Mouse (Mus musculus) olfactory bulb, adult 2 months (tissue): ENCODE measurements around the gene Tspan10. TPM values are rescaled to one million over a fixed set of nuclear protein-coding genes. Genes with fewer than 3 reads are reported as not detected.

Source experiments
- H3K27ac ChIP-seq: fragments of 200-500 bp; 2 replicates; pipeline ENCODE4 v1.5.1; 2012; ENCODE audit warnings: low read depth, low read length; ENCODE audit not compliant: insufficient read depth
- H3K4me1 ChIP-seq: fragments of 200-500 bp; 2 replicates; pipeline ENCODE4 v1.6.1; 2012; ENCODE audit warnings: low read length; ENCODE audit not compliant: control insufficient read depth, insufficient read depth
- H3K4me3 ChIP-seq: fragments of 200-500 bp; 2 replicates; pipeline ENCODE4 v1.5.1; 2012; ENCODE audit warnings: mild to moderate bottlenecking, low read depth, low read length, moderate library complexity; ENCODE audit not compliant: insufficient read depth
- CTCF ChIP-seq: fragments of 200-500 bp; IDR thresholded peaks from 2 replicates; pipeline ENCODE4 v1.5.1; 2012; ENCODE audit warnings: low read depth, mild to moderate bottlenecking, low read length, moderate library complexity; ENCODE audit not compliant: insufficient read depth
- POLR2A ChIP-seq: fragments of 200-500 bp; IDR thresholded peaks from 2 replicates; pipeline ENCODE4 v1.6.1; 2012; ENCODE audit warnings: mild to moderate bottlenecking, low read depth, low read length, moderate library complexity; ENCODE audit not compliant: insufficient read depth
- WGBS: fragments of 180-500 bp; shearing (Covaris S2); methylation state at CpG from one replicate; pipeline ENCODE4 v1.1.7; 2018; 5-methylcytosine and 5-hydroxymethylcytosine counted together
- polyA plus RNA-seq: library from polyadenylated mRNA; stranded (reverse); fragments of >200 nt; gene quantifications from 2 replicates; pipeline ENCODE4 v1.2.4, GENCODE M21; 2012; ENCODE audit warnings: low replicate concordance; ENCODE audit not compliant: missing spikeins, insufficient read depth, insufficient read length

The Tspan10 gene
- polyA plus RNA-seq, 1 experiment, result not detected

DNA sequence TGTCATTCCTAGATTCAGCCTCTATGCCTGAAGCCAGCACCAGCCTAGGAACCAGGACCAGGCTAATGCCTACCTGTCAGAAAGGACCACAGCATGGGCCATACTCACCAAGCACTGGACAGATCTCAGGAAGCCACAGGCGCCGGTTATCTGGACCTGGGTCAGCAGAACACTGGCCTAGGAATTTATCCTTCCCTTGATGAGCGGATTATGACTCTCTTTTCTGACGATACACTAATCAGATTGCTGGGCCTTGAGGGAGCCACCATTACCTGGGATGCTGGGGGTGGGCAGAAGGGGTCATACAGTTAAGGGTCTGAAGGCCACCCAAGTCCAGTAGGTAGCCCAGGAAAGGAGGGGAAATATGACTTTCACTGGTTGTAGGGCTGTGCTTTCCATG is 10.9 kb downstream of the Tspan10 start, which contains the start of gene Pde6g:
Gene Pde6g, minus strand, starts transcription at position 195 of the 400 bp plus-strand sequence.
- Histone ChIP-seq H3K27ac (no peak within 1 kb of the TSS), H3K4me3 (no peak within 1 kb of the TSS), H3K4me1 (peaks cover 4% of the 10 kb centered on the region)
- TF ChIP-seq POLR2A (no peak), CTCF (no peak)
- WGBS, result 92% methylated on average over 4 of the region's 4 CpGs

DNA sequence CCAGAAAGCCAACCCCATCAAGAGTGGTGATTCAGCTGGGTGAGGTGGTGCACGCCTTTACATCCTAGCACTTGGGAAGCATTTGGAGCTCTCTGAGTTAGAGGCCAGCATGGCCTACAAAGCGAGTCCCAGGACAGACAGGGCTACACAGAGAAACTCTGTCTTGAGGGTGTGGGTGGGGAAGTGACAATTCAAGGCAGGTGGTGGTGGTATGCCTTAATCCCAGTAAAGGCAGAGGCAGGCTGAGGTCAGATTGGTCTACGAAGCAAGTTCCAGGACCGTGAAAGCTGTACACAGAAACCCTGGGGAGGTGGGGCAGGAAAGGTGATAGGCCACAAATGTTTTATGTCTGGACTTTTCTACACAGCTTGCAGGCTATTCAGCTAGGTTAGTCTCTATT is 12.5 kb downstream of the Tspan10 start:
- Histone ChIP-seq H3K4me3 (no peak overlapping the region), H3K27ac (no peak overlapping the region), H3K4me1 (peaks cover 8% of the 10 kb centered on the region)
- WGBS, result 88% methylated on average over 4 of the region's 4 CpGs
- TF ChIP-seq POLR2A, result no peak
- TF ChIP-seq CTCF, result no peak

- no peak overlapping the region for H3K4me3 ChIP-seq
- H3K4me1 ChIP-seq, result peaks cover 8% of the 10 kb centered on the region
- TF ChIP-seq POLR2A (no peak), CTCF (no peak)
- WGBS, result 94% methylated on average over 7 of the region's 7 CpGs
- no peak overlapping the region for H3K27ac ChIP-seq
Observed at GRCm38 (mm10) chr11:120455413-120455812, 13.0 kb downstream of the Tspan10 start.

GRCm38 (mm10) chr11:120457370-120457769 is 14.9 kb downstream of the Tspan10 start:
- Histone ChIP-seq H3K4me3 (peak overlapping the region; percentile 67), H3K4me1 (peaks cover 8% of the 10 kb centered on the region), H3K27ac (peak overlapping the region; percentile 59)
- no peak for TF ChIP-seq CTCF
- no peak for TF ChIP-seq POLR2A
- WGBS, result 16% methylated on average over 14 of the region's 14 CpGs

DNA sequence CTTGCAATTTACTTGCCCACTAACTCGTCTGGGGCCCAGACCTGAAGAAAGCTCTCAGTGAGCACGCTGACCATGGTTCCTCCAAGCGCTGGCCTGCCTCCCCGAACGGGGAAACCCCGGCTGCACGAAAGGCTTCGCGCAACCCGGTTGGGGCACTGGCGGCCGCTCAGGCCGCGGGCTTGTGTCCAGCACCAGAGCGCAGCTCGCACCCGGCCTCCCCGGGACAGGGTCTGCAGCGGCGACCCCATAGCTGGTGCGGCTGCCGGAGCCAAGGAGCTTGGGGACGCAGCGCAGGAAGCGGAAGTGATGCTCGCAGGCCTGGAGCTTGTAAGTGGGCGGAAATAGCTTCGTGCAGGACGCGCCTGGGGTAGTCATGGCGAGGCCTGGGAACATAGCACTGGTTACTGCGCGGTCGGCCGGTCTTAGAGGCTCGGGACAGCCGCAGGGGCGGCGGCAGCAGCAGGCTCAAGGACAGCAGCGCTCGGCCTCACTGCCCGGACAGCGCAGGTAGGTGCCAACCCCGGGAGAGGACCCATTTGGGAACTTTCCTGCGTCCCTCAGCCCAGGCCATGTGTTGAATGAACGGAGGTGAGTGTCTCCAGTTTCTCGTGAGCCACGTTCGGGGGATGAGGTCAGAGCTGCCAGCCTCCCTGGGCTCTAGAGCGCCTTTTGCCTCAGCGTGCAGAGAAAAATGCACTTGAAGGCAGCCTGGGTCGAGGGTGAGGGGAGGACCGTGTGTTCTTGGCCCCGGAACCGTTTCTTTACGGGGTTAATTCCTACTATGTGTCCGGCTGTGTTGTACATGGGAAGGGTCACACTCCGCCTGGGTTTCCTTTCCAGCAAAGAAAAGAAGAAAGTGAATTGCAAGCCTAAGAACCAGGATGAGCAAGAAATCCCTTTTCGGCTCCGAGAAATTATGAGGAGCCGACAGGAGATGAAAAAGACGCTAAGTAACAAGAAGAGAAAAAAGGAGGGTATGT is 15.6 kb downstream of the Tspan10 start, which contains the start of the genes Oxld1 and Ccdc137:
Gene Oxld1, minus strand, starts transcription at position 297 of the 980 bp plus-strand sequence.
Gene Ccdc137, plus strand, starts transcription at position 344 of the 980 bp plus-strand sequence.
- peak within 1 kb of the TSS; percentile 67 for H3K4me3 ChIP-seq
- WGBS, result 3% methylated on average over 62 of the region's 62 CpGs
- peak within 1 kb of the TSS; percentile 59 for H3K27ac ChIP-seq
- TF ChIP-seq POLR2A (peak; percentile 92), CTCF (no peak)
- H3K4me1 ChIP-seq, result peaks cover 8% of the 10 kb centered on the region

- peaks cover 8% of the 10 kb centered on the region for H3K4me1 ChIP-seq
- 66% methylated on average over 6 of the region's 6 CpGs for WGBS
- no peak for TF ChIP-seq POLR2A
- no peak for TF ChIP-seq CTCF
- no peak overlapping the region for H3K27ac ChIP-seq
- peak overlapping the region; percentile 67 for H3K4me3 ChIP-seq
Observed at GRCm38 (mm10) chr11:120458847-120459597, 16.6 kb downstream of the Tspan10 start.

DNA sequence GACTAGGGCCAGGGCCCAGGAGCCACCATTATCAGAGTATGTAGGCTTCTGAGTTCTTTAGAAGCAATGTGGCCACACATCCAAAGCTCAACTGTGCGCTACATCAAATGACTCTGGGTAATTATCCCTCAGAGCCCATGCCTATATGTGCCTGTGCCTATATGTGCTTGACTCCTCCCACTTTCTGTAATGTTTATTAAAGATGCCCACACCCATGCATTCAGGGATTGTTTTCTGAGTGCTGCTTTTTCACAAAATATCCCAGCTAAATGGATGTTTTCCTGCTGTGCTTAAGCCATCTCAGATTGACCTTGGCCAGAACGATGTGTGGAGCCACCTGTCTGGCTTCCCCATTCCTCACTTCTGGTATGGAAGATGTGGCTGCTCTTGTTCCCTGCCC is 21.1 kb downstream of the Tspan10 start:
- Histone ChIP-seq H3K4me3 (no peak overlapping the region), H3K27ac (no peak overlapping the region), H3K4me1 (peaks cover 10% of the 10 kb centered on the region; the same call in 1 of the 2 replicates)
- no peak for TF ChIP-seq POLR2A
- no peak for TF ChIP-seq CTCF
- WGBS, result 80% methylated on average over 2 of the region's 2 CpGs

GRCm38 (mm10) chr11:120464365-120464764 is 21.9 kb downstream of the Tspan10 start:
- Histone ChIP-seq H3K27ac (no peak overlapping the region), H3K4me1 (peaks cover 6% of the 10 kb centered on the region; the same call in 1 of the 2 replicates), H3K4me3 (no peak overlapping the region)
- no peak for TF ChIP-seq CTCF
- TF ChIP-seq POLR2A, result no peak
- 82% methylated on average over 5 of the region's 5 CpGs for WGBS

DNA sequence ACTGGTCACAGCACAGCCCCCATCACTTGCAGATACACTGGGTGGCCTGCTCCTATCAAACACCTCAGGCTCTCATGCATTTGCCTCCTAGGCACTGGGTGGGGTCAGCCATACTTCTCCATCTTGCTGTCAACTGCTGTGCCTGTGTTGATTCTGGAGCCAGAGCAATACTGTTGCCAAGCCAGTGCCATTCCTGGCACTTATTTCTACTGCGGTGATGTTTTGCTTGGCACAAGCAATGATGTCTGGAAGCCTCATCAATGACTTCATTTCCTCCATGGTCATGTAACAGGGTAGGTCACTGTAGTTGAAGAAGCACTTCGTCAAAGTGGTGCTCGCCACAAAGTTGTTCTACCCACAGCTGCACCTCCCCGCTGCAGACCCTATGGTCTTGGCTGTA is 23.1 kb downstream of the Tspan10 start:
- Histone ChIP-seq H3K4me3 (no peak overlapping the region), H3K27ac (no peak overlapping the region), H3K4me1 (peaks cover 6% of the 10 kb centered on the region; the same call in 1 of the 2 replicates)
- TF ChIP-seq POLR2A (no peak), CTCF (no peak)
- WGBS, result 88% methylated on average over 4 of the region's 4 CpGs
